Mouse (Mus musculus): ENCODE results near the gene Pola2.

Gene Pola2

DNA sequence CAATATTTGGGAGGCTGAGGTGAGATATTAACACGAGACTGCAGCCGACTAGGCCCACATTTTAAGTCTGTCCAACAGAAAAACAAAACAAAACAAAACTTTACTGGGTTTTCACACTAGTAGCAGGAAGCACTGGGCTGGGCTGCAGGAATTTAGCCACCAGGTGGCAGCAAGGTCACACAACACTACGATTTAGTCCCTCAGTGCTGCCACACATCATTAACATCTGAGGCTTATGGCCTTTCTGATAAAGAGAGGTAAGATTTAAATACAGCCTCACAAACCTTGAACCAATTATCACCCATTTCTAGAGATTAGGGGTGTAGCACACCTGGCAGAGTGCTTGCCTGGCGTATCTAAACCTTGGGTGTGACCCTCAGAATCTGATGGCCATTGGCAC is 1.3 kb upstream of the Pola2 start:
- DNase-seq (ENCODE audit: low read depth, low spot score), result peak; percentile 89

GRCm38 (mm10) chr19:5964804-5965203 is 802 bp upstream of the Pola2 start:
- no peak for DNase-seq (ENCODE audit: low read depth, low spot score)

- no peak for DNase-seq (ENCODE audit: low read depth, low spot score)
These were observed 1.4 kb downstream of the Pola2 start for GRCm38 (mm10) chr19:5962651-5963050.

GRCm38 (mm10) chr19:5957371-5957770 is 6.6 kb downstream of the Pola2 start:
- DNase-seq (ENCODE audit: low read depth, low spot score), result no peak

GRCm38 (mm10) chr19:5956685-5957084 is 7.3 kb downstream of the Pola2 start:
- DNase-seq (ENCODE audit: low read depth, low spot score), result peak; percentile 92

- DNase-seq (ENCODE audit: low read depth, low spot score), result no peak
These were observed 8.0 kb downstream of the Pola2 start for GRCm38 (mm10) chr19:5955704-5956670.

DNA sequence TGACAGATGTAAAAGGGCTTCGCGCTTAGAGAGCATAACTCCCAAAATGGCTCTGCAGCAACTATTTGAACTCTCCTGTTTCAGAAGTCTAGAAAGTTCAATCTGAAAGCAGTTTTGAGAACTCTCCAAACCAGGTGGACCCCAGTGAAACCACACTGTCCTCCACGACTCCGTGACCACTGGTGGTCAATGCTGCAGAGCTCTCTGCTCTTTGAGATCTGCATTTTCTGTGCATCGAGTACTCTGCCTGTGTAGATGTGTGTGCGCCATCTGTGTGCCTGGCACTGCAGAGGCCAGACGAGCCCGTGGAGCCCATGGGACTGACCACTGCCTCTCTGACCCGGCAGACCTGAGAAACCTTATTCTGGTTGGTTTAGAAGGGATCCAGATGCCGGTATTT is 9.1 kb downstream of the Pola2 start:
- no peak for DNase-seq (ENCODE audit: low read depth, low spot score)

DNA sequence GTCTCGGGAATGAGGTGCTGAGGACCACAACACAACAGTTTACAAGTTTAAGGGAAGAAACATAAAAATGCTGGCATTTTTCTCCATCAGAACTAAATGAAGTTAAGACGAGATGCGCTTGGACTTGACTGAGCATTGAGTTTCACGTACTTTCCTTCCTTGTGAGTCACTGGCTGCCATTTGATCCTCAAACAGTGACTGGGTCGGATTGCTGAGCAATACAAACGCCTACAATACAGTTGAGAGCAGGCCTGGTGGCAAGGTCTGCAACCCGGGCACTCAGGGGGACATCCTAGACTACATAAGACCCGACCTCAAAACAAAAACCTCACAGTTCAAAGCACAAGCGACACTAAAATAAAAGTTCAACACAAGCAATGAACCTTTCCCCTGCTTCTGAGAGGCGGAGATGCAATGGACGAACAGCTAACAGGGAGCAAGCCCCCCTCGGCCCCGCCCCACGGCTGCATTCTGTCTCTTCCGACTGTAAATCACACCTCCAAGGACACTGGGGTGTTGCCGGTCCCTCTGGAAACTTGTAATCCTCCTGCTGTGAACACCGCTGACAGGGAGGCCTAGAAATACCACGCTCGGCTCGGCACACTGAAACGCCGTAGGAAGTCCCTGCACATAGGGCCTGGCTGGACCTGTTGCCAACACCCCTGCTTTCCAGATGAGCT is 9.8 kb downstream of the Pola2 start:
- DNase-seq (ENCODE audit: low read depth, low spot score), result no peak

DNA sequence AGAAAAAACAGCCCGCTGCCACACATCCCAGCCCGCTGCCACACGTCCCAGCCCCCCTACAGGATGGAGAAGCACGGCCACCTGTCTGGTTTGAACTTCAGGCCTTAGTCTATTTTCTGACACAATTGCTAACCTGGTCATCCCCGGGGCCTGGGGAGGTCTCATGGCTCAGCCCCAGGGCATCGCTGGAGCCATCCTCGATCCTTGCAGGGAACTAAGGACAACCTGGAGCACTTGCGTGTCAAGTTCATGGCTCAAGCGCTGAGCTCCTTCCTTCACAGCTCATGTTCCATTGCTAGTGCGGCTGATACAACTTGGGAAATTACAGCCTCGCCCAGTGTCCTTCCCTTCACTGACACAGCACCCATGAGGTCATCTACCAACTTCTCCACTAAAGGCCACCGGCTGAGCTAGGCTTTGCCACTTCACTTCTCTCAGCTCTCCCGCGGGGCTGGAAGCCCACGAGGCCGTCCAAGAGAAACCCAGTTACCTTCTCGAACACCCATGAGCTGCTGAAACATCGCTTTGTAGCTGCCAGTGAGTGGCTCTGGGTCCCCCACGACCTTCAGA is 10.7 kb downstream of the Pola2 start:
- no peak for DNase-seq (ENCODE audit: low read depth, low spot score)

DNA sequence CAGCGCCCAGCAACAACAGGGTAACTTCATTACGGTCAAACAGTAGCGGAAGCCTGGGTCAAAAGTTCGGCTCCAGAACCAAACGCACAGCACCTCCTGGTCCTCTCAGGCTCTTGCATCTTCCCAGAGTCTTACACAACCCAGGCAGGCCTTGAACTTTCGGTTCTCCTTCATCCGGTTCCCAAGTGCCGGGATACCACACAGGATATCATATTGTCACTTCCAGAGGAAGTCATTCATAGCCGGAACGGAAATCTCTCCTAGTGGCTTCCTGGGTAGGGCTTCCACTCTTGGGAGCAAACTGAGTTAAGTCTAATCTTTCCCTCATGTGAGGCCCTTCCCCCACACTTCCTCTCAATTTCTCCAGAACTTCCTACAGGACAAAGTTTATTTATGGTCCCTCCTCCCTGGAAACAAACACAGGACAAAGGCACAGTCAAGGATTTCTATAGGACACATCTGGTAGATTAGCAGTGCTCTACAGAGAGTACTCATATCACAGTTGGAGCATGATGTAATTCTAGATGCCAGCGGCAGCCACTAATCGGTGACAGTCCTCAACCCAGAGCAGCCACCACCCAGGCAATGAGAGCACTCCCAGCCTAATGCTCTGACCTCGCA is 11.8 kb downstream of the Pola2 start:
- no peak for DNase-seq (ENCODE audit: low read depth, low spot score)

DNA sequence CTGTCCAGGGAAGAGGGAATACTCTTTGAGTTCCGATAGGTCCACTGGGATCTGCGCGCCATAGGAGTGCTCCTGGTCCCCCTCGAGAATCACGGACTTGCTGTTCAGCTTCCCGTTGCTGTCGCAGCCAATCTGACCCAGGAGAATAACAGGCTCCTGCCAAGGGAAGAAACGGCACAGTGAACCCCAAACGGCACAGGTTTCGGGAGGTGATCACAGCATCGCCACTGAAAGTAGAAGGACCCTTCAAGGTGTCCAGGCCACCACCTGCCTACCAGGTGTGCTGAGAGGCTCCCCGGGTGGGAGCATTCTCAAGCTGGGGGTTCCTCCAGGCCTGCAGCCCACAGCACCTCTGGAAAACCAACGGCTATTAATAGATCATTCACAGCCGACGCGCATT is 12.4 kb downstream of the Pola2 start:
- DNase-seq (ENCODE audit: low read depth, low spot score), result no peak

- DNase-seq (ENCODE audit: low read depth, low spot score), result no peak
These were observed 13.8 kb downstream of the Pola2 start for GRCm38 (mm10) chr19:5950218-5950617.

DNA sequence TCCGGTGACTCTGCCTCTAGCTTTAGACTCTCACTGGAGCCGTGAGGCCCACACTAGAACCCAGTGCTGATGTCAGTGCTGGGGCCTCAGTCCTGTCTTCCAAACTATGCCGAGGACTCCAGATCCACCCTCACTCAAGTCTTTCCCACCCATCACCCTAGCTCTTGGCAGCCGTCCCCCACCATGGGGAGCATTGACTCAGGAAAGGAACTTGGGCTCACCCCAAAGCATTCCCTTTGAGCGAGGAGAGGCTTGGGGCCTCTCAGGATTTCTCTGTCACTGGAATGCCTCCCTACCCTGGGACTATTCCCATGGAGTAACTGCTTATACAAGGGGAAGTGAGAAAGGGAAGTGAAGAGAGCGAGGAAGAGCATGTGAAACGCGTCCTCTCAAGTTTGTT is 18.1 kb downstream of the Pola2 start:
- DNase-seq (ENCODE audit: low read depth, low spot score), result no peak

DNA sequence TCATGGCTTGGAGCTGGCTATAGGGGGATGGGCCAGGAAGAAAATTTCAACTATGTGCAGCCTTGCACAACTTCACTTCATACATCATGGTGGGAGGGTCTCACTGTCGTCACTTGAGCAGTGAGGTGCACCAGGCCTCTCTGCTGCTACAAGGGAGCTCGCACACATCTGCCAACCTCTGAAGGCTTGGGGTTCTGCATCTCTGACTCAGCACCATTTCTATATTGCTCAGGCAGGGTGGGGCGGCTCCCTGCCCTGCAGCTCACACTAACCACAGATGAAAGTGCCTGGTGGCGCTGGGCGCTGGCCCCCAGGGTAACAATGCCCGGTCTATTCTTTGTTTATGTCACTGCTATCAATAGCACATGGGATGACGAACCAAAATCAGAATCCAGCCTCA is 19.0 kb downstream of the Pola2 start:
- DNase-seq (ENCODE audit: low read depth, low spot score), result peak; percentile 89

GRCm38 (mm10) chr19:5944145-5944544 is 19.9 kb downstream of the Pola2 start:
- DNase-seq (ENCODE audit: low read depth, low spot score), result no peak

DNA sequence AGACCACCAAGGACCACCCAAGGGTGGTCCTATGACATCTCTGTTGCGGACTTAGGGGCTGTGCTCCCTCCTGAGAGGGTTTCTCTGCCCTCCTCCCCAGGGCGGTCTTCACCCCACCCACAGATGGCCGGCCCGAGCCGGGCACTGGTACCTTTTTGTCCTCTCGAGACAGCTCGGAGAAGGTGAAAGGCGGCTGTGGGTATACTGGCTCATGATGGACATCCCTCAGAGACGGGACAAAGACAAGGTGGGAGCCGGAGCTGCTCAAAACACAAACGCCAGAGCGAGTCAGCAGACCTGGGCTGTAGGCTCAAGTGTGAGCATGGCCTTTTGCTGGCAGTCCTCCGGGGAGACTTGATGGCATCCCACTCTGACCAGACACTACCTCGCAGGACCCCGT is 20.6 kb downstream of the Pola2 start:
- no peak for DNase-seq (ENCODE audit: low read depth, low spot score)

GRCm38 (mm10) chr19:5942581-5942980 is 21.4 kb downstream of the Pola2 start:
- DNase-seq (ENCODE audit: low read depth, low spot score), result no peak

DNA sequence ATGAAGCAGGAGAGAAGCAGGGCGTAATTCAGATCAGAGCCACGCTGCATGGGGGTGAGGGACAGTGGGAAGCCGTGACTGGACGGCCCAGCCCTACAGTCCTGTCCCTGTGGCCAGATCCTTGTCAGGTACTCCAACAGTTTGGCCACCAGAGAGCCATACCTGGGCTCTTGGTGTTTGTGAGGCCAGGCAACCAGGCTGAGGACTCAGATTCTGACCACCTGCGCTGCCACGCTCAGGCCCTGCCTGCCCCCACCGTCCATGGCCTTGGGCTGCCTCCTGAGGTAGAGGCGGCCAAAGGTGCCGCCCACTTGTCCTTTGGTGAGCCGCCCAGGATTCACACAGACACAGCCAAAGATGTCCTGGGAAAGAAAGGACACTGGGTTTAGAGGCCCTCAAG is 23.3 kb downstream of the Pola2 start:
- no peak for DNase-seq (ENCODE audit: low read depth, low spot score)

- DNase-seq (ENCODE audit: low read depth, low spot score), result peak; percentile 97
These were observed 23.8 kb downstream of the Pola2 start for GRCm38 (mm10) chr19:5940173-5940572.

GRCm38 (mm10) chr19:5939715-5940114 is 24.3 kb downstream of the Pola2 start:
- no peak for DNase-seq (ENCODE audit: low read depth, low spot score)

GRCm38 (mm10) chr19:5938516-5938915 is 25.5 kb downstream of the Pola2 start:
- DNase-seq (ENCODE audit: low read depth, low spot score), result no peak

DNA sequence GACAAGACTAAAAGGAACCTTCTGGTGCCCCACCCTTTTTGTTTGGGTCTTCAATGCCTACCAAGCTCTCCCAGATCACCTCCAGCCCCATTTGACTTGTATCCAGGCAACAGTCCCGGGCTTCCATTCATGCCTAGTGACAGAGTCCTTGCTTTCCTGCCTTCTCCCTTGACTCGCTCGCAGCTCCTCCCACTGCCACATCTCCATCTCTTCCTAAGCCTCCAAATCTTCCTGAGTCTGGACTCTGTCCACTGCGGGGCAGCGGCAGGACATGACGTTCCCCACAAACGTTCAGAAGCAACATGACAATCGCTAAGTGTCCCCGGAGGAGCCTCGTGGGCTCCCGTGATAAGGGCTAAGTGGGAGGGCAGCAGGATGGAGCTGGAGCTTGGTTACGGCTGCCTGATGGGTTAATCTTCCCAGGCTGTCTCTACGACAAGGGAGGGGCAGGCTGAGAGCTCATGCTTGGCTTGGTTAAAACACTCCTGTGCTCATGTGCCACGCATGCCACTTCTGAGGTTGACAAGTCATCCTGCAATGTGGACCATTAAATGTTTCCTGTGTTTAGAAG is 26.1 kb downstream of the Pola2 start:
- DNase-seq (ENCODE audit: low read depth, low spot score), result peak; percentile 25

All from brain, adult 2 months (tissue).